Mouse (Mus musculus): ENCODE data around the gene Pam. TPM values are rescaled to one million over a fixed set of nuclear protein-coding genes. Genes with fewer than 3 reads are reported as not detected.
"Not testable (repeated sequence)": the region's sequence is repeated elsewhere in the genome, so short reads cannot be mapped to it uniquely, and the experiment has no call there.

Gene Pam
- total and polyA plus RNA-seq, 2 experiments from 2014 or later = 46.6 to 125 TPM

DNA sequence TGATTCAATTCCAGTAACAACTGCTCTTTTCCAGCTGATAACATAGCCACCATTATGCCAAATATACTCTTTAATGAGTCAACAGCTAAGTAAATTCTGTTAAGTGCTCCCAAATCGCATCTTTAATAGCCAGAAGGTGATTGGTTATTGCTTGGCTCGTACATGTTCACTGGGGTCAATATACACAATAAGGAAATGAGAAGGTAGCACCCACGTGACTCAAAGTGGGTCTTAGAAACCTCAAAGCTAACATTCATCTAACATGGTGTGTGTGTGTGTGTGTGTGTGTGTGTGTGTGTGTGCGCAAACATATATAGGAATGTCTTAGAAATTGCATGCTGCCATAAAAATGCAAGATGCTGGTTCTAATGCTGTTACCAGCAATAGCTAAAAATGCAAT, 79.9 kb downstream of the Pam start:
- no peak overlapping the region for H3K9ac ChIP-seq (replicated peaks; ENCODE audit: low read length, poor library complexity, severe bottlenecking)
- no peak overlapping the region for H3K4me3 ChIP-seq (ENCODE audit: low read depth, low read length)
- no peak overlapping the region for H3K4me2 ChIP-seq (ENCODE audit: low read depth, low read length, poor library complexity, severe bottlenecking)
- no peak for DNase-seq (ENCODE audit: low spot score)
- no peaks in the 10 kb centered on the region for H3K4me1 ChIP-seq (ENCODE audit: insufficient read depth, low read length)
- TF ChIP-seq CTCF (IDR thresholded peaks at IDR 0.05) = no peak
- WGBS = 73% methylated on average over 4 of the region's 4 CpGs
- no peak for ATAC-seq (ENCODE audit: low FRiP score)
- H3K36me3 ChIP-seq (ENCODE audit: insufficient read depth, low read length) = no peaks in the 10 kb centered on the region
- no peaks in the 10 kb centered on the region for H3K27me3 ChIP-seq (ENCODE audit: insufficient read depth, low read length)
- H3K9me3 ChIP-seq (ENCODE audit: low read length) = no peaks in the 10 kb centered on the region
- H3K27ac ChIP-seq (ENCODE audit: low read depth, low read length) = no peak overlapping the region

DNA sequence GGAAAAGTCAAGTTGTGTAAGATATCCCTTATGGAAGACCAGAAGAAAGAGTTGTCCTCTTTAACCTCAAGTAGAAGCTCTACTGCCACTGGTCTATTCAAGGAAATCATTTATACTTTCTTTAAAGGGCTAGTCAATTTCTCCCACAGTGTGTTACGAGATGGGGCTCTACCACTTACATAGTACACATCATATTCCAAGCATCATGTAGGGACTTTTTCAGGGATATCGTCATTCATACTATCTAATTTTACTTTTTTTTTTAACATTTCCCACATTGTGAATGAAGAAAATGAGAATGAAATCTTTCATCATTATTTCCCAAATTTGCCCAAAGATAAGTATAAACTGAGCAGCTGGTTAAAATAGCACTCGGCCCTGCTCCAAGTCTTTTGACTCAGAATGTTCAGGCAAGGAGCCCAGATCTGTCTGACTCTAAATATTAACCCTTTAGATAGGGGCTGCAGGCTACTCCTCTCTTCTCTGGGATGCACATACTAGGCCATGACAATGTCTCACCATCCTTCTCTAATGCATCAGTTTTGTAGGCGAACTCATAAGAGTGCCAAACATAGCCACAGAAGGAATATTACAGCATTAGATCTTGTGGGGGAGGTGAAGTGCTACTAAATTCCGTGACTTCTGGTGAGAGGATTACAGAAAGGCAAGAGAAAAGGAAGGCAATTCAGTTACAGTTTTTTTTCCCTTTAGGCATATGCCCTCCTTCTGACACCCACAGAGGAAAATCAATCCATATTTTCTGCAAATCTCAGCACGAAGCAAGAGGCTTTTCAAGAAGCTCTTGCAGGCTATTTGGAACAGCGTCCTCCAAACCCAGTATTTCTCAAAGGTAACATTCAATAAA, 92.7 kb downstream of the Pam start:
- Histone ChIP-seq H3K36me3 (ENCODE audit: insufficient read depth, low read length) (no peaks in the 10 kb centered on the region), H3K4me3 (ENCODE audit: low read depth, low read length) (no peak overlapping the region), H3K9me3 (ENCODE audit: low read length) (no peaks in the 10 kb centered on the region), H3K9ac (replicated peaks; ENCODE audit: low read length, poor library complexity, severe bottlenecking) (no peak overlapping the region), H3K27ac (ENCODE audit: low read depth, low read length) (no peak overlapping the region; the same call in 1 of the 2 replicates), H3K4me2 (ENCODE audit: low read depth, low read length, poor library complexity, severe bottlenecking) (no peak overlapping the region), H3K27me3 (ENCODE audit: insufficient read depth, low read length) (no peaks in the 10 kb centered on the region), H3K4me1 (ENCODE audit: insufficient read depth, low read length) (no peaks in the 10 kb centered on the region)
- DNase-seq (ENCODE audit: low spot score) (peak; percentile 79), ATAC-seq (ENCODE audit: low FRiP score) (no peak)
- WGBS = 47% methylated on average over 7 of the region's 7 CpGs
- TF ChIP-seq CTCF (IDR thresholded peaks at IDR 0.05) = no peak

DNA sequence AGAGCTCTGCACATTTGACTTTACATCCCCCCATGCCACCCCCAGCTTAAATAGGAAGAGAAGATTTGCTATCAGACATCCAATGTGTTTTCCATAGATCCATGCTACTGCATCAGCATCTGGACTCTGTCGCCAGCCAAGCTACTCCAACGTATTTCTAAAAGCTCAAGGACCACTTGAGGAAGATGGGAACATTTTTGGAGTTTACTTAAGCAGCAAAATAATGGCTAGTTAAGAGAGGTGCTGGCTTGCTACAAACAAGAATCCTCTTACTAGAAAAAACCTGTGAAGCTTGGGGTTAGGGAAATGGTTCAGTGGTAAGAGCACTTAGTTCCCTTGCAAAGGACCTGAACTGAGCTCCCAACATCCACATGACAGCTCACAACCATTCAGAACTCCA, 96.0 kb downstream of the Pam start:
- Histone ChIP-seq H3K4me1 (ENCODE audit: insufficient read depth, low read length) (no peaks in the 10 kb centered on the region), H3K27me3 (ENCODE audit: insufficient read depth, low read length) (no peaks in the 10 kb centered on the region), H3K9me3 (ENCODE audit: low read length) (no peaks in the 10 kb centered on the region), H3K27ac (ENCODE audit: low read depth, low read length) (no peak overlapping the region), H3K9ac (replicated peaks; ENCODE audit: low read length, poor library complexity, severe bottlenecking) (no peak overlapping the region), H3K4me2 (ENCODE audit: low read depth, low read length, poor library complexity, severe bottlenecking) (no peak overlapping the region), H3K36me3 (ENCODE audit: insufficient read depth, low read length) (no peaks in the 10 kb centered on the region), H3K4me3 (ENCODE audit: low read depth, low read length) (no peak overlapping the region)
- 91% methylated on average over 2 of the region's 2 CpGs for WGBS
- DNase-seq (ENCODE audit: low spot score) (no peak), ATAC-seq (ENCODE audit: low FRiP score) (no peak)
- TF ChIP-seq CTCF (IDR thresholded peaks at IDR 0.05) = no peak

DNA sequence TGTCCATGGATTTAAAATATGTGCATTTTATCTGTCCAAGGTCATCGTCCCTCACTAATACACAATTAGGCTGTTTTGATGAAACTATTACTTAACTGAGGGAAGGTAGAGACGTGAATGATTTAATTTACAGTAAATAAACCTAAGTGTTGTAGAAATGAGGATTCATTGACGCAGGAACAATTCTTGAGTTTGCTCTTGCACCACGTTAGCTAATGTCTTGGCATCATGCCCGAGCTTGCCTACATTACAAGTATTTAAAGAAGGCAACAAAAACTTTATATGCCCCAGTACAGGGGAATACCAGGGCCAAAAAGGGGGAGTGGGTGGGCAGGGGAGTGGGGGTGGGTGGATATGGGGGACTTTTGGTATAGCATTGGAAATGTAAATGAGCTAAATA, 96.5 kb downstream of the Pam start:
- not testable (repeated sequence) for ATAC-seq (ENCODE audit: low FRiP score); DNase-seq (ENCODE audit: low spot score); H3K27me3 ChIP-seq (ENCODE audit: insufficient read depth, low read length); H3K27ac ChIP-seq (ENCODE audit: low read depth, low read length); H3K4me3 ChIP-seq (ENCODE audit: low read depth, low read length); H3K36me3 ChIP-seq (ENCODE audit: insufficient read depth, low read length); H3K9ac ChIP-seq (replicated peaks; ENCODE audit: low read length, poor library complexity, severe bottlenecking); H3K4me1 ChIP-seq (ENCODE audit: insufficient read depth, low read length); H3K4me2 ChIP-seq (ENCODE audit: low read depth, low read length, poor library complexity, severe bottlenecking); H3K9me3 ChIP-seq (ENCODE audit: low read length)
- WGBS = 76% methylated on average over 5 of the region's 5 CpGs

DNA sequence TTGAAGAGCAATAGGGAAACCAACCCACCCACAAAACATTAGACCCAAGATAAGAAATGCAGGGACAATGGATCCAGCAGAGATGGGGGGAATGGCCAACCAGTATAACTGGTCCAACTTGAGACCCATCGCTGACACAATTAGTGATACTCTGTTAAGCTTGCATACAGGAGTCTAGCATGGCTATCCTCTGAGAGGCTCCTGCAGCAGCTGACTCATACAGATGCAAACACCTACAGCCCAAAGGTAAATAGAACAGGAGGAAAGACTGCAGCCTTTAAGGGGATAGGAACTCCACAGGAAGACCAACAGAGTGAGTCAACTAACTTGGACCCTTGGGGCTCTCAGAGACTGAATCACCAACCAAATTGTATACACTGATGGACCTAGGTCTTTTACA, 98.4 kb downstream of the Pam start:
- Histone ChIP-seq H3K36me3 (ENCODE audit: insufficient read depth, low read length) (no peaks in the 10 kb centered on the region), H3K4me1 (ENCODE audit: insufficient read depth, low read length) (no peaks in the 10 kb centered on the region), H3K27me3 (ENCODE audit: insufficient read depth, low read length) (no peaks in the 10 kb centered on the region), H3K27ac (ENCODE audit: low read depth, low read length) (no peak overlapping the region), H3K4me2 (ENCODE audit: low read depth, low read length, poor library complexity, severe bottlenecking) (no peak overlapping the region), H3K9me3 (ENCODE audit: low read length) (no peaks in the 10 kb centered on the region), H3K9ac (replicated peaks; ENCODE audit: low read length, poor library complexity, severe bottlenecking) (no peak overlapping the region), H3K4me3 (ENCODE audit: low read depth, low read length) (no peak overlapping the region)
- no peak for ATAC-seq (ENCODE audit: low FRiP score)
- WGBS = 93% methylated on average over 1 of the region's 1 CpGs
- DNase-seq (ENCODE audit: low spot score) = no peak
- TF ChIP-seq CTCF (IDR thresholded peaks at IDR 0.05) = no peak

DNA sequence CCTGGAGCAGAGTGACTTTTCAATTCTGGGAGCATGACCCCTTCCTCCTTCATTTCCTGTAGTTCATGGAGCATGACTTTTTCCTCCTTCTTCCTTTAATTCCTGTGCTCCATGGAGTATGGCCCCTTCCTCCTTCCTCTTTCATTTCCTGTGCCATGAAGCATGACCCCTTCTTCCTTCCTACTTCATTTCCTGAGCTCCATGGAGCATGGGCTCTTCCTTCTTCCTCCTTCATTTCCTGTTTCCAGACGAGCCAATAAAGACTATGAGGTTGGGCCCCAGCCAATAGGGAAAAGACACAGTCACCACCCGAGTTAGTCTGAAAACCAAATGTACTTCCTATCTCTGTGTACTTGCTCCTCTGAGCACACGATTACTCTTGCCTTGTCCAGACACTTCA, 103.5 kb downstream of the Pam start:
- Histone ChIP-seq H3K9me3 (ENCODE audit: low read length) (no peaks in the 10 kb centered on the region), H3K27ac (ENCODE audit: low read depth, low read length) (no peak overlapping the region), H3K4me2 (ENCODE audit: low read depth, low read length, poor library complexity, severe bottlenecking) (no peak overlapping the region), H3K9ac (replicated peaks; ENCODE audit: low read length, poor library complexity, severe bottlenecking) (no peak overlapping the region), H3K4me1 (ENCODE audit: insufficient read depth, low read length) (no peaks in the 10 kb centered on the region), H3K36me3 (ENCODE audit: insufficient read depth, low read length) (no peaks in the 10 kb centered on the region), H3K4me3 (ENCODE audit: low read depth, low read length) (no peak overlapping the region), H3K27me3 (ENCODE audit: insufficient read depth, low read length) (no peaks in the 10 kb centered on the region)
- DNase-seq (ENCODE audit: low spot score) (no peak), ATAC-seq (ENCODE audit: low FRiP score) (no peak)
- no peak for TF ChIP-seq CTCF (IDR thresholded peaks at IDR 0.05)
- WGBS = 85% methylated on average over 3 of the region's 3 CpGs

Data from midbrain, postnatal 0 days (tissue).